Mouse (Mus musculus): ENCODE measurements around the gene Ugt1a1.

The Ugt1a1 gene

GRCm38 (mm10) chr1:88258881-88259642 lies 47.3 kb downstream of the Ugt1a1 start:
- DNase-seq (ENCODE audit: low spot score): peak; percentile 78

DNA sequence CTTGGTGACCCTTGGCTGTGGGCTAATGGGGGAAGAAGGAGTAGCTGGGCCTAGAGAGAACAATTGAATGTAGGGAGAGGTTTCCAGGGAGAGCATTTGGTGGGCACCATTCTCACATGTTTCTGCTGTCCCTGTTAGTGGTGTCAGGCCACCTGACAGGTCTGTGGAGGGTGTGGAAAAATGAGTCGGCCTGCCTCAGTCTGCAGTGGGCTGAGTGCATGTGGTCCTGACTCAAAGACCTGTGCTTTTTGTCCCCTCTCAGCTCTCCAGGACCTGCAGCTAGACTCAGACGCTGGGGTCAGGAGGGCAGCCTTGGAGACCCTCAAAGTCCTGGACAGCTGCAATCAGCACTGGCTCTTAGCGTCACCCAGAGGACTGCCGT lies 47.9 kb downstream of the Ugt1a1 start:
- DNase-seq (ENCODE audit: low spot score): no peak

GRCm38 (mm10) chr1:88260114-88260513 lies 48.4 kb downstream of the Ugt1a1 start:
- DNase-seq (ENCODE audit: low spot score): no peak

GRCm38 (mm10) chr1:88260604-88261377 lies 49.0 kb downstream of the Ugt1a1 start:
- DNase-seq (ENCODE audit: low spot score): no peak

DNA sequence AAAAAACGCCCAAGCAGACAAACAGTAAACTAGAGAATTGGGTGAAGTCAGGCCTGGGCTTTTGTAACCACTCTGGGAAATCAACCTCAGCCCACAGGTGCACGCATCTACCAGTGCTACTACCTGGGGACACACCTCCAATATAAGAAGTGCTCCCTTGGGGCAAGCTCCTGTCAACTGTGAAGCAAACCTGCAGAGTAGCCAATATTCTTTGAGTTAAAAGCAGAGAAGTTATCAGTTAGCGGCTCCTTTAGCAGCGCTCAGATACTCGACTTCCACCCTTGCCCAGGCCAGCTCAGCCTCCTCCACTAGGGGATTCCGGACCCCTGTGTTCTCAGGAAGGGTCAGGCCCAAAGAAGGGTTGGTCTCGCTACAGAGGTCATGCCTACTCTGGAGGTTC lies 49.9 kb downstream of the Ugt1a1 start:
- DNase-seq (ENCODE audit: low spot score): no peak

- peak; percentile 80 for DNase-seq (ENCODE audit: low spot score)
Observed at GRCm38 (mm10) chr1:88262255-88262654, 50.5 kb downstream of the Ugt1a1 start.

DNA sequence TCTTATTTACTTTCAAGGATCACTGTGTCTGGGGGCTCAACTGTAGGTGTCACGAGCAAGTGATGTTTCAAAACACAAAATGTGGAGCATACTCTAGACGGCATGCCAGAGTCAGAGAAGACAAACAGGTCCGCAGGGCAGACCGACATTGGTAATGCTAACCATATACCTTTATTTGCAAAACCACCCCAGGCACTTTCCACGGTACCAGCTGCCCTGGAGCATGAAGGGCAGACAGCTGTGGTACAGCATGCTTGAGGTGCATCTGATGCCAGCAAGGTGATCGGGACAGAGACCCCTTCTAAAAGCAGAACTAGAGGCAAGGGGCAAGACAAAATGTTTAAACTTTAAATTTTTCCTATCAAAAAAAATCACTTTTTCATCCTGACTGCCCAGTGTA lies 51.2 kb downstream of the Ugt1a1 start:
- no peak for DNase-seq (ENCODE audit: low spot score)

GRCm38 (mm10) chr1:88263778-88264177 lies 52.0 kb downstream of the Ugt1a1 start:
- DNase-seq (ENCODE audit: low spot score): no peak

DNA sequence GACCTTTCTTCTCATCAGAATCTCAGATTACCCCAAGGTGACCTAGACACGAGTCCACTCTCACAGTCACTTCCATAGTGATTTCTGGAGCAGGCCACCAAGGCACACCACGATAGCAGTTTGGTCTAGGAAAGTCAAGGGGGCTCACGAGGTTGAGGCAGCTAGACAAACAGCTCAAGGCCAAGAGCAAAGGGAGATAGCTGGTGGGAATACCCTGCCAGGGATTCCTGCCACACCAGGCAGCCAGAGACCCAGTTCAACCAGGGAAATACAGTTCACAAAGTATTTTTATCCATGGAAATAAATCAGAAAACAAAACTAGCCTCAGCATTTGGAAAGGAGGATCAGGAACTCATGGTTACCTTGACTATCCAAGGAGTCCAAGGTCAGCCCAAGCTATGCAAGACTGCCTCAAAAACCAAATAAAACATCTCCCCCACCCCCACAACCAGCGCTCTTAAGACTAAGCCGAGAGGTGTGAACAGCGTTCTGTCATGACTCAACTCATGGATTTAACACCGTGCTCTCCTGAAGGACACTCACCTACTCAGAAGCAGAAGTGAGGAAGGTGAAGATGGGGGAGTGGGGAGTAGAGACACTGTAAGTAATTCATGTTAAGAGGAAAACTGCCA lies 52.6 kb downstream of the Ugt1a1 start:
- DNase-seq (ENCODE audit: low spot score): no peak

GRCm38 (mm10) chr1:88264869-88265240 lies 53.1 kb downstream of the Ugt1a1 start:
- DNase-seq (ENCODE audit: low spot score): no peak

DNA sequence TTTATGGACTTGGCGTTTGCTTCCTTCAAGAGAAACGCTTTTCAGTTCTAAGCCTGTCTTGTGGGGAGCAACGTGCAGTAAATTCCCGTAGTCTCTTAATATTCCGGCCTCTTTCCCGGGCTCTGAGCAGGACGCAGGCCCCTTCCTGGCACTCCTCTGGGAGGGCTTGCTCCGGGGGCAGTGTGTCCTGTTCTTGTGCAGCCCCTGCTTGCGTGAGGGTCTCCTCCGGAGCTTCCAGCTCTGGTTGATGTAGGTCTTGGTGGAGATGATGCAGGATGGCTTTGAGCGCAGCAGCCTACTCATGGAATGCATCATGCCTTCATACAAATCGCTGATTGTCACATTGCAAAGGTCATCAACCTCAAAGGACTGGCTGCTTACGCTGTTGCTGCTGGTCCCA lies 54.4 kb downstream of the Ugt1a1 start:
- DNase-seq (ENCODE audit: low spot score): no peak

DNA sequence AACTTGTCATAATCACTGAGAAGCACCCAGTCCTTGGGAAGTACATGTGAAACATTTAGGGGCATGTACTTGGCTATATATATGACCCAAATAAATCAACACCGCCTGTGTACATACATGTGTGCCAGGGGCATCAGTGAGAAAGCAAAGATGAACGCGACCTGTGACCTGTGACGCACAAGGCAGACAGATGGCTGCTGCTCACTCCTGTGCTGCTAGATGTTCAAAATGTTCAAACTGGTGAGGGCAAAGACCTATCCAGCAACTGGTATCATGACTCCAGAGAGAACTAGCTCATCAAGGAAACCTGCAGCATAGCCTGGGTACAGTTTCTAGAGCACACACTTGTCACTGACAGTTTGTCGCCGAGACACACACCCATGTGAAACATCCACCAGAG lies 55.7 kb downstream of the Ugt1a1 start:
- no peak for DNase-seq (ENCODE audit: low spot score)

DNA sequence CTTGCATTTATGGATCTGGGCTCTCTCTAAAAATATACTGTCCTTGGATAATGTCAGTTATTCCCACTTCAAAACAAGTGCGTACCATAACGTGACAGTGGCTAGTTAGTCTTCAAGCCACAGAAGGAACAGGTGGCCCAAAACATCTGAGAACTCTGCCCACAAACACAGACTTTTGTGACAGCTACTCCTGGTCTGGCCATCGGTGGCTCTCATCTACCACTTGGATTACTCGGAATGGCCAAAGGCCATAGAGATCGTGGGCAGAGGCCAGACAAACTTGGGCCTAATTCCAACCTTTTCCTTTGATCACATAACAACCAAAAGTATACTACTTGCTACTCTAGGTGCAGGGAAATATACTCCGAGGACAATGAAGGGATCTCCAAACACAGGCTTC lies 56.3 kb downstream of the Ugt1a1 start:
- DNase-seq (ENCODE audit: low spot score): no peak

Measured in ovary, postnatal 14 days (tissue).